Mouse (Mus musculus): ENCODE measurements around the gene Mrpl51.

GRCm38 (mm10) chr6:125193390-125193789 lies 1.8 kb downstream of the Mrpl51 start:
- TF ChIP-seq CTCF (IDR thresholded peaks at IDR 0.05; ENCODE audit: low read depth) (no peak), EP300 (IDR thresholded peaks at IDR 0.05; ENCODE audit: low read depth) (no peak)
